Mouse (Mus musculus) inflammation-experienced regulatory T-cells, adult 16 weeks (primary cell): Measurements from ENCODE around the gene Ddx27. TPM values are rescaled to one million over a fixed set of nuclear protein-coding genes. Genes with fewer than 3 reads are reported as not detected.

Source experiments
- polyA plus RNA-seq: library from polyadenylated mRNA; unstranded; fragments of 100-300 nt; shearing (Covaris generic); gene quantifications from one replicate; pipeline ENCODE4 v1.2.1, GENCODE M21; 2017

The Ddx27 gene
- 94.6 TPM for polyA plus RNA-seq

GRCm38 (mm10) chr2:167014702-167015381, at the start of gene Ddx27:
Gene Ddx27, plus strand, starts transcription at chr2:167015193.

GRCm38 (mm10) chr2:166995796-166996532, 19.0 kb upstream of the Ddx27 start, which contains the start of gene Stau1:
Gene Stau1, minus strand, starts transcription at chr2:166996299.

GRCm38 (mm10) chr2:167062965-167063880, 48.2 kb downstream of the Ddx27 start, which contains the start of gene Znfx1:
Gene Znfx1, minus strand, starts transcription at chr2:167063015.

Other genes with a start within 250 kb of the Ddx27 start
- gene Trp53rkb, start 222.7 kb upstream of the Ddx27 start, polyA plus RNA-seq, result 1.1 TPM
- 5.4 TPM for gene Arfgef2, start 209.6 kb upstream of the Ddx27 start, polyA plus RNA-seq
- gene Cse1l, start 109.2 kb upstream of the Ddx27 start, polyA plus RNA-seq, result 89.4 TPM
- gene Stau1, start 18.9 kb upstream of the Ddx27 start, polyA plus RNA-seq, result 101 TPM
- gene Znfx1, start 47.8 kb downstream of the Ddx27 start, polyA plus RNA-seq, result 64.2 TPM
- gene Kcnb1, start 175.0 kb downstream of the Ddx27 start, polyA plus RNA-seq, result 1.1 TPM
- 0.50 TPM for gene Ptgis, start 225.4 kb downstream of the Ddx27 start, polyA plus RNA-seq